Mouse (Mus musculus) midbrain, embryonic 12.5 days (tissue): Measurements from ENCODE around the gene Fv1. TPM values are rescaled to one million over a fixed set of nuclear protein-coding genes. Genes with fewer than 3 reads are reported as not detected.

Experiments
- ATAC-seq: fragments of 200-750 bp; cut with Nextera tagmentation; 2 replicates; pipeline ENCODE4 v1.8.0; 2017; ENCODE audit warnings: low read depth, moderate TSS enrichment, moderate library complexity; ENCODE audit not compliant: low FRiP score
- H3K27ac ChIP-seq: fragments of 300-500 bp; sonication (generic); replicated peaks from 2 replicates; pipeline ENCODE4 v1.5.1; 2016; ENCODE audit warnings: mild to moderate bottlenecking
- H3K27me3 ChIP-seq: fragments of 300-500 bp; sonication (generic); 2 replicates; pipeline ENCODE4 v1.6.1; 2016; ENCODE audit warnings: mild to moderate bottlenecking
- H3K36me3 ChIP-seq: fragments of 300-500 bp; sonication (generic); 2 replicates; pipeline ENCODE4 v1.6.1; 2016
- H3K4me1 ChIP-seq: fragments of 300-500 bp; sonication (generic); 2 replicates; pipeline ENCODE4 v1.6.1; 2016
- H3K4me2 ChIP-seq: fragments of 300-500 bp; sonication (generic); replicated peaks from 2 replicates; pipeline ENCODE4 v1.6.1; 2016; ENCODE audit warnings: mild to moderate bottlenecking, moderate library complexity
- H3K4me3 ChIP-seq: fragments of 300-500 bp; sonication (generic); 2 replicates; pipeline ENCODE4 v1.5.1; 2016; ENCODE audit warnings: mild to moderate bottlenecking
- H3K9ac ChIP-seq: fragments of 300-500 bp; sonication (generic); replicated peaks from 2 replicates; pipeline ENCODE4 v1.6.1; 2016; ENCODE audit warnings: mild to moderate bottlenecking, moderate library complexity
- H3K9me3 ChIP-seq: fragments of 300-500 bp; sonication (generic); 2 replicates; pipeline ENCODE4 v1.6.1; 2016; ENCODE audit warnings: mild to moderate bottlenecking
- WGBS: fragments of 180-500 bp; shearing (Covaris S2); methylation state at CpG from one replicate; pipeline ENCODE4 v1.1.7; 2016; 5-methylcytosine and 5-hydroxymethylcytosine counted together
- polyA plus RNA-seq: library from polyadenylated mRNA; unstranded; fragments of >200 nt; fragmentation: Nextera tagmentation; extraction: Ambion mirVana; gene quantifications from 2 replicates; pipeline ENCODE4 v1.2.1, GENCODE M21; 2016

The Fv1 gene
- polyA plus RNA-seq, 1 experiment from 2014 or later = 16.9 TPM

DNA sequence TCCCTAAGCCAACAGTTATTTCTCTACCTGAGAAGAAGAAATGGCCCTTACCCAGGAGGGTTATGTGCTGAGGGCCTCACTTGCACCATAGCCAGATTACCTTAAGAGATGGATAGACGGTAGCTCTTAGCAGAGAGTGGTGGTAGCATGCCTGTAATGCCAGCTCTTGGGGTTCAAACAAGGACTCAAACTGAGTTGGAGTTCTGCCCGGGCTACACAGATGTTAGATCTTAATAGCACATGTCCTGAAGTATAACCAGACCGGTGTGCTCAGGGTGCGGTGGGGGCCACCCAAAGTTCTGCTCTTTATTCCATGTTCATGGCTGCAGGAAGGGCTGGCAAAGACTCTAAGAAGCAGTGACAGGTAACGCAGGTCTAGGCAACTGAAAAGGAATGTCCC, 40.7 kb downstream of the Fv1 start:
- 91% methylated on average over 5 of the region's 5 CpGs for WGBS
- 0 out of 2 replicates have a peak, but pooled peaks cover 6% of the 10 kb centered on the region for H3K27me3 ChIP-seq
- H3K4me3 ChIP-seq = no peak overlapping the region
- no peak overlapping the region for H3K4me2 ChIP-seq
- no peak for ATAC-seq
- no peak overlapping the region for H3K27ac ChIP-seq
- no peak overlapping the region for H3K9ac ChIP-seq
- H3K9me3 ChIP-seq = no peaks in the 10 kb centered on the region
- peaks cover 4% of the 10 kb centered on the region; the same call in 1 of the 2 replicates for H3K4me1 ChIP-seq
- H3K36me3 ChIP-seq = no peaks in the 10 kb centered on the region

DNA sequence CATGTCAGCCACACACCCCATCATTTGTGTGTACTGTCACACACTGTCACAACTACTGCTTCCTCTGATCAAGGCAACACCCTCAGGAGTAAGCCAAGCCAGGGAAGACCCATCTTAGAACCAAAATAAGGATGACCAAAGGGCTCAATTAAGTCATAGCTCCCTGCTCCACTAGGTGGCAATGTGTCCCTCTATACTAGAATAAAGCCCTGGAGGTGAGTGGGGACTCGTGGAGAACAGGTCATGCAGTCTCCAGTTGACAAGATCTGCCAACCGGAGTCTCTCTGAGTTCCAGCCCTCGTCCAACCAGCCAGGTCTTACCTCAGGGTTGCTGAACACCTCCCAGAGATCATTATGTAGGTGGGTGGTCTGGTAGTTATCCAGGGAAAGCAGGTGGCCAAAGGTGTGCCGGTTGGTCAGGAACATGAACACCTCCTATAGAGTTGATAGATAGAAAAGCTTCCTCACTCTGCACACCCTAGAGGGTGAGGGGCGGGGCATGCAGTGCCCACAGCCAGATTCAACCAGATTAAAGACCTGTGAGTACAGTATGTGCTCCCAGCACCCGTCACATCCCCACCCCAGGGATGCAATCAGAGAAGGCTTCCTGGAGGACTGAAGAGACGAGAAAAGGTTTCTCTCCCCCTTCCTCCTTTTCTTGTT, 49.8 kb downstream of the Fv1 start:
- WGBS = 64% methylated on average over 7 of the region's 7 CpGs
- Histone ChIP-seq H3K27me3 (no peaks in the 10 kb centered on the region), H3K4me3 (no peak overlapping the region), H3K4me2 (no peak overlapping the region), H3K4me1 (no peaks in the 10 kb centered on the region), H3K9ac (no peak overlapping the region), H3K9me3 (no peaks in the 10 kb centered on the region), H3K36me3 (0 out of 2 replicates have a peak, but pooled peaks cover 5% of the 10 kb centered on the region), H3K27ac (no peak overlapping the region)
- ATAC-seq = peak; percentile 27; the same call in 1 of the 2 replicates

Other genes with a start within 250 kb of the Fv1 start
- 2.5 and 2.8 TPM in 2 replicates for gene Zfp979, start 226.5 kb upstream of the Fv1 start, polyA plus RNA-seq
- not detected in 2 replicates for gene Zfp534, start 166.4 kb upstream of the Fv1 start, polyA plus RNA-seq
- 5.8 and 6.0 TPM in 2 replicates for gene Zfp984, start 59.2 kb upstream of the Fv1 start, polyA plus RNA-seq
- gene Zfp933, start 20.6 kb upstream of the Fv1 start, polyA plus RNA-seq = 4.9 and 6.7 TPM in 2 replicates
- gene Miip, start 163 bp upstream of the Fv1 start, polyA plus RNA-seq = 53.2 and 61.8 TPM in 2 replicates
- 65.1 and 65.4 TPM in 2 replicates for gene Mfn2, start 35.7 kb downstream of the Fv1 start, polyA plus RNA-seq
- gene Plod1, start 67.8 kb downstream of the Fv1 start, polyA plus RNA-seq = 25.1 and 27.2 TPM in 2 replicates
- 21.2 and 26.1 TPM in 2 replicates for gene 2510039O18Rik, start 71.9 kb downstream of the Fv1 start, polyA plus RNA-seq
- not detected in 2 replicates for gene Nppb, start 116.8 kb downstream of the Fv1 start, polyA plus RNA-seq
- 1.0 and 2.8 TPM in 2 replicates for gene Nppa, start 131.7 kb downstream of the Fv1 start, polyA plus RNA-seq
- gene Clcn6, start 169.8 kb downstream of the Fv1 start, polyA plus RNA-seq = 26.9 and 29.7 TPM in 2 replicates
- 44.5 and 44.8 TPM in 2 replicates for gene Mthfr, start 170.1 kb downstream of the Fv1 start, polyA plus RNA-seq
- gene Agtrap, start 219.1 kb downstream of the Fv1 start, polyA plus RNA-seq = 11.2 and 11.9 TPM in 2 replicates